Mouse (Mus musculus) regulatory T cell (primary cell): ENCODE results near the gene Ctrl.

Experiments
- in situ Hi-C: fragments of 300-600 bp; cut with MboI, MseI; formaldehyde crosslinking; loops from one replicate; pipeline ENCODE4 v1.15.1; 2025; ENCODE audit warnings: high pct_unique_total_duplicates

Gene Ctrl

DNA sequence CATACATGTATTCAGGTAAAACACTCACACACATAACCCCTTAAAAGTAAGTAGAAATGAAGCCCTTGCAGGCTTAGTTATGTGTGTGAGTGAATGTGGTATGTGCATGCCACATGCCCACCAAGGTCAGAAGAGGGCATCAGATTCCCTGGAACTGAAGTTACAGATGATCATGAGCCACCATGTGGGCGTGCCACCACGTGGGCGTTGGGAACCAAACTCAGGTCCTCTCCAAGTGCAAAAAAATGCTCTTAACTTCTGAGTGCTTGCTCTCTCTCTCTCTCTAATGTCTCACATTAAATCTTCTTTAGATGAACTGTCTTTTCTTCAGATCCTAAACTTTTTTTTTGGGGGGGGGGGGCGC is 4.6 kb upstream of the Ctrl start, which contains the start of gene Psmb10:
TSS of gene Psmb10 (minus strand) at position 139 of the 364 bp plus-strand sequence.
- in situ Hi-C loops = loop anchor here (10.0 kb wide), 1 partner anchor 53 kb away; the partner anchor contains the start of gene Edc4

DNA sequence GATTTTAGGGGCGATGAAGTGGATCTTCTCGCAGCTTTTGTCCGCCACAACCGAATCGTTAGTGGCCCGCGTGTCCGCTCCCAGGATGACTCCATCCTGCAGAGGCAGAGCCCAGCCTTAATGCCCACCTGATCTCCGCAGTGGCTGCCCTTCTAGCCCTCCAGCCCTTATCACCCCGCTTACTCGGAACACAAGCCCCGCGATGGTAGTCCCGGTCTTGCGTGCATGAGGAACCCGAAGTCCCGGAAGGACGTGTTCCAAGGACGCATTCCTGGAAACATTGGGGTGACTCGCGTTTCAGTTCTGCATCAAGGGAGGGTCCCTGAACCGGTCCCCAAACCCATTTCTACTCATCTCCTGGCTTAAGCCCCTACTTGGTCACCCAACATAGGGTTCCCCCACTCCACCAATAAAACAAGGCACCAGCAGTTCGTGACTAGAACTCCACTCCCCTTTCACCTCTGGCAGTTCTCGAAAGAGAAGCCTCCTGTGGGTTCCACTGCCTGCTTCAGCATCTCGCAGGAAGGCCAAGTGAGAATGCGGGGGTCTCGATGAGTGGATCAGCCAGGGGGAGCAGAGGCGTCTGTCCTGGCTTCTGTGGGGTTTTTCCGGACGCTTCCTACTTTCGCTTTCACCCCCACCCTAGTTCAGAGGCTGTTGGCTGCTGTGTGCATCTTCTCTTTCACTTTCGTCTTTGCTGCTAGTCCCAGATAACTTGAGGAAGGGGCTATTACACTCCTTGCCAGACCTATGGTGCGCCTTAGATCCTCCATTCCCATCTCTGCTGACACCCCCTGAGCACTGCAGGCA is 4.0 kb upstream of the Ctrl start:
- in situ Hi-C loops = loop anchor here (10.0 kb wide), 1 partner anchor 53 kb away; the partner anchor contains the start of gene Edc4

DNA sequence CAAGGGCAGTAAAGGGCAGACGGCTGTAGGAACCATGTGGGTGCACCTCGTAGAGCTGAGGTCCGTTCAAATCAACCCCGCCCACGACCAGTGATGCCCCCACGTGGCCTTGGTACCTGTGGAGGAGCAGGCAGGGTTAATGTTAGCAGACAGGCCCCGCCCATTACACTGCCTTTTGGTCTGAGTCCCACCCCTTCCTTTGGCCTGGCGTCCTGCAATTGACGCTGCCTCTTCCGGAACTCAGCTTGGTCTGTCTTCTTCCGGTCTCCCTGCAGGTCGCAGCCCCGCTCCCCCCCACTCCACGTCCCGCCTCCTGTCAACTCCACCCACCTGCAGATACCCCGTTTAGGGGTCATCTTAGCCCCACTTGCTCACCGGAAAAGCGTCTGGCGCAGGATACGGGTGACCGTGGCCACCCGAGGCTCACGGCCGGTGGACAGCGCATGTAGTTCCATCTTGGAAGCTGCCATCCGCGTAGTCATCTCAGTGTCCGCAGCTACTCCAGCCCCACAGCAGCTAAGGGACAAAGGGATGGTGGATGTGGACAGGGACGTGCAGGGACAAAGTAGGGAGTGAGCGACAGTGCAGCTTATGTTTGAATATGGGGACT is 3.3 kb upstream of the Ctrl start:
- in situ Hi-C loops = loop anchor here (10.0 kb wide), 1 partner anchor 52 kb away; the partner anchor contains the start of gene Edc4

DNA sequence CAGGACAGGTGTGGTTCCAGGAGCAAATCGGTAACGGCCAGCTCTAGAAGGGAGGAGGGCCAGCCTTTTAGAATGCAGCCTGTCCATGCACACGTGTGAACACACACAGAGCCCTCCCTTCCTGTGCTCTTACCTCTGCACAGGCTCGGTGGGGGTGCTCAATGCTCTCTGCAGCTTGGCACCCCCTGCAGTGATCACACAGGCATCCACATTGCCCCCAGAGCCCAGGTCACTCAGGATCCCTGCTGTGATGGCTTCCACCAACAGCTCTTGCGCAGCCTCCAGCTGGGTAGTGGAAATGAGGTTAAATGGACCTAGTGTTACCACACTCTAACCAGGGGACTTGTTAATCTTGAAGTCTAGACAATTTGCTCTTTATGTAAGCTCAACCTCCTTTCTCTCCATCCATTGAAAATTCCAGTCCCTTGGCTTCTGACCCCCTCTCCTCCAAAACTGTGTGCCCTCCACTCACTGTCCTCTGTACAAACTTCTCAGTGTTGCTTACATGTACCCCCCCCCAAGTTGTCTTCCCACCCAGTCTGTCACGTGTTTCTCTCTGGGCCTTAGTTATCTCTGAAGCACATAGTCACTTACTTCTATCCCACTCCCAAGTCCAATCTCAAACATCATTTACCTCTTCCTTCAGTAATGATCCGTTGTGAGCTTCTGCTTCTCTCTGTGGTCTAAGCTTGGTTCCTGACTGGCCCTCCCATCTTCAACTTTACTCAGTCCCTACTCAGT is 2.4 kb upstream of the Ctrl start:
- in situ Hi-C loops = loop anchor here (10.0 kb wide), 1 partner anchor 51 kb away; the partner anchor contains the start of gene Edc4

DNA sequence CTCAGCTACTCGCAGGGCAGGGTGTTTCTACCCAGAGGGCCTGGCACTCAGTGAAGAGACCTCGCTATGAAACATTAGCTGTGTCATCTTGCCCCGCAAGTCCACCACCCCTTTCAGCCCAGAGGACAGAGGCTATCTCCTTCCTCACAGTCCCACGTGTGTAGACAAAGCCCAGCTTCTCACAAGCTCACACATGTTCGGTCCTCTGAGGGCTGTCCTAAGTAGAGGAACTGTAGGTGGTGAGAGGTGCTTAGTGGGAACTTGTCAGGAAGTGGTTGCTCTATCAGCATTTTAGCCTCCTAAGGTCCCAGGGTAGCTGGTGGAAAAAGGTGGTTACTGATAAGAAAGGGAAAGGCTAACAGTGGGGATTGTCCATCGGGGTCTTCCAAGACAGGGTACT is 1.4 kb upstream of the Ctrl start:
- in situ Hi-C loops = loop anchor here (10.0 kb wide), 1 partner anchor 50 kb away; the partner anchor contains the start of gene Edc4

DNA sequence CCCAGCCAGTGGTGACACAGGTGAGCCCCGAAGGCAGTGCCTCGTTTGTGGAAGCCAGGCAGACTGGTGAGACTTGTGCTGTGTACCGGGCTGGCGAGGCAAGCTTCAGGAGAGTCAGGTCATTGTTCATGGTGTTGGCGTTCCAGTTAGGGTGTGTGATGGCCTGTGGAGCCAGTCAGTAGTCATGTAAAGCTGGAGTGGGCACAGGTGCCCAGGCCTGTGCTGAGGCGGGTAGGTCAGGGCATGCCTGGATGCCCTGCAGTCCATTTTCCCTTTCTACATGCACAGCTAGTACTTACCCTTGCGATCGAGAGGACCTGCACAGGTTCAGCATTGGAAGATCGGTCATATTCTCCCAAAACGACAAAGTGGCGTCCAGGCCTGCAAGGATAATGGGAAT is 1.1 kb downstream of the Ctrl start:
- in situ Hi-C loops = loop anchor here (10.0 kb wide), 1 partner anchor 48 kb away; the partner anchor contains the start of gene Edc4

DNA sequence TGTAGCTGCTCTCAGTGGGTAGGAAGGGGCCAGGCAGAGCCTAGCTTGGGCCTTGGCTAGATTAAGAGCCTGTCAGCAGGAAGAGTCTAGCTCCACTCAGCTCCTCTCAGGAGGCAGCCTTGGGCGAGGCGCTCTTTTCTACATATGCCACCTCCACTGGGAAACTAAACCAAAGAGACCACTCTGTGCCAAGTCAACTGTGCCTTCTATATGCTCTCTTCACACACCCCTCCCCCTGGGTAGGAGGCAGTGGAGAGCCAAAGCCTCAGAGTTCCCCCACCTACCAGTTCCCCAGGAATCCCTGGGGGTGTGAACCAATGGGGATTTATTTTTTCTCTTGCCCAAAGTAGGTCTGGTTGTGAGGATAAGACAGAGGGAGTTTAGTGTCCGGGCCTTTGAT is 2.4 kb downstream of the Ctrl start:
- in situ Hi-C loops = loop anchor here (10.0 kb wide), 1 partner anchor 46 kb away; the partner anchor contains the start of gene Edc4

DNA sequence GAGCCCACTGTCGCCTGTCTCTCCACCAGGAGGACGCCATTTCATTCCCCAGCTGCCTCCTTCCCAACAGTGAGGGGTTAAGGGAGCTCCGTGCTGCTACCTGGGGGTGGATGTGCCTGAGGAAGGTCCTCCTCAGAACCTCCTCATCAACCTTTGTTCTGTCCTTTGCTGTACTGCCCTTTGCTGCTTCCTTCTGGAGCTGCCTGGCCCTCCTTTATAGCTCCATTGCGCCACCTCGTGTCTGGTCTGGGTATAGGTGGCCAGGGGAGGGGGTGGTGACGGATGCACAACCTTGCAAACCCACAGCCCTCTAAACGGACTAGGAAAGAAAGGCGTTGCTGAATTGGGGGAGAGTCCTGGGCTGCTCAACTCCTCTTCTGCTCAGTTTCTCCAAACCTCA is 3.1 kb downstream of the Ctrl start:
- in situ Hi-C loops = loop anchor here (10.0 kb wide), 1 partner anchor 46 kb away; the partner anchor contains the start of gene Edc4

DNA sequence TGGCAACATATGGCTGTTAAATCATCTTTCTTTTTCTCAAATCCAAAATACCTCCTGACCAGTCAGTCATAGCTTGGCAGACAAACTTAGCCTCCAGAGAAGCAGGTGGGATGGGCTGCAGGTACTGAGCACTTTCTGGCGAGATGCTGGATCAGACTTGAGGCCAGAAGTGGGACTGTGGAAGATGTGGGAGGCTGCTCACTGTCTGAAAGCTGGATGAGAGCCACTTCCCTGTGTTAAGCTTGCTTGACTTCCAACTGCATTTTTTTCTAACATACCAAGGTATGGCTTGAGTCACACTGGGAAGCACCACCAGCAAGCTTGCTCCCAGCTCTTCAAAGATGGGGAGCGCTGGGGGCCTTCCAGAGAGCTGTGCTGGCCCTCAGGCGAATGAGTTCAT is 8.5 kb downstream of the Ctrl start:
- in situ Hi-C loops = loop anchor here (5.0 to 10.0 kb wide), 2 partner anchors 213 to 1460 kb away; no protein-coding TSS in a partner anchor

DNA sequence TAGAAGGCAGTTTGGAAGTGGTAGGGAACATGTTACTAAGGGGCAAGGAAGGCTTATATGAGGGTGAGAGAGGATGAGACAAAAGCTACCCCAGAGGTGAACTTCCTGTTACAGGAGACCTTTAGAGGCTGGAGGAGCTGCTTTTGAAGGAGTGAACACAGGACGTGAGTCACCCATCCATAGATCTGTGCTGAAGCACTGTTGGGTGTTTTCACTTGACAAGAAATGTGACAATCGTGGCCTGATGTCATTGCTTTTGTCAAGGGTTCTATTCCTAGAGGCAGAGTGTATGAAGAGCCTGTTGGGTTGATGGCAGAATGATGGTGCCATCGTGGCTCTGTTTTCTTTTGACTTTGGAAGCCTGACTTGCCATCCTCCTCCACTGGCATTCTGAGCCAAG is 14.3 kb downstream of the Ctrl start:
- in situ Hi-C loops = no loop called here

DNA sequence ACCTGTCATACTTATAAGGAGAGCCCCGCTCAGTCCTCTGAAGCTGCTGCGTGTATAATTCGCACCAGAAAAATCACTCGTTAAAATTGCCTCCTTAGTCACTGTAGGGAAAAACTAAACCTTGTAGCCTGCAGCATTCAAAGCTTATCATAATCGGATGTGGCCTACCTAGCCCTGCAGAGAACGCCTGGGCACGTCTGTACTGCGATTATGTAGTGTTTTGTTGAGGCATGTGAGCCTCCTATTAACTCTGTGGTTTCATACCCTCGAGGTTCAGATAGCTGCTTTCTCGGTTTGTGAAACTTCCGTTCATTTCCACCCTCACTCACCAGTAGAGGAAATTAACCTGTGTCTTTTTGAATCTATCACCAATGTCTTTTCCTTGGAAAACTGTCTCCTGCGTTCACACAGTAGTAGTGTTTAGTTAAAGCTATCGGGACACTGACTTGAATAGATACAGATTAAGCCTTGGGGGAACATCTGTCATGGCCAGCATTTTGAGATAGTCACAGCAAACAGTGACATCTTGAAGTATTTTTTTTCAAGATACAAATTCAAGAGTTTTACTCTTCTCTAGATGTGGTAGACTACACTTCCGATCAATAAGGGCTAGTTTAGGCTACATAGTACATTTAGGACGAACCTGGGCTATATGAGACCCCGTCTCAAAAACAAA is 32.6 kb downstream of the Ctrl start:
- in situ Hi-C loops = no loop called here

DNA sequence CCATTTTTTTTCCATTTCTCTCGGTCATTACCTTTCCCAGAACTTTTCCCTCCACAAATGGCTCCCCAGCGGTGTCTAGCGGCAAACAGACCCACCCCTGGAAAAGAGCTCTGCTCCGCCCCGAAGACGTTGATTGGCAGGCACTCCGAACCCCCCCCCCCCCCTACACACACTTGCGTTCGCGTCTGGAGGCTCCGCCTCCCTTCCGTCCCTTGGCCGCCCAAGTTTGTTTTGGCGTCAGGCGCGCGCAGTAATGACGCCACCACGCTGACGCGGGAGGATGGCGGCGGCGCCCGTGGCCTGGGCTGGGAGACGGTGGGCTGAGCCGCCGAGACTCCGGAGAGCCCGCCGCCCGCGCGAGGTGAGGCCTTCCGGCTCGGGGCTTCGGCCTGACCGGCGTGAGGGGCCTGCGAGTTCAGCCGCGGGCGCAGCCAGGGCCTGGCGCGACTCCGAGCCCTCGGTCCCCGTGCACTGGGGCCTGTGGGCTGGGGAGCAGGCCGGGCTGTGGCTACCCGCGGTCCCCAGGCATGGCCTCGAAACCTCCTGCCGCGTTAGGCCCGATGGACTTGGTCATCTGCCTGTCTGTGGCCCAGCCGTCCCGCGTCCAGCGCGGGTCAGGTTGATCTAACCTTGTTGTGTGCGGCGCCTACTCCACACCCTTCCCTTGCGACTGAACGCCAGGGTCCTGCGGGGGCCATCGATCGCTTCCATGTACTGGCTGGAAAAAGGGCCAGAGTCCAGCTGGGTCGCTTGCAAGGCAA is 33.3 kb downstream of the Ctrl start, which contains the start of gene Pskh1:
TSS of gene Pskh1 (plus strand) at position 262 of the 761 bp plus-strand sequence.
- in situ Hi-C loops = no loop called here

DNA sequence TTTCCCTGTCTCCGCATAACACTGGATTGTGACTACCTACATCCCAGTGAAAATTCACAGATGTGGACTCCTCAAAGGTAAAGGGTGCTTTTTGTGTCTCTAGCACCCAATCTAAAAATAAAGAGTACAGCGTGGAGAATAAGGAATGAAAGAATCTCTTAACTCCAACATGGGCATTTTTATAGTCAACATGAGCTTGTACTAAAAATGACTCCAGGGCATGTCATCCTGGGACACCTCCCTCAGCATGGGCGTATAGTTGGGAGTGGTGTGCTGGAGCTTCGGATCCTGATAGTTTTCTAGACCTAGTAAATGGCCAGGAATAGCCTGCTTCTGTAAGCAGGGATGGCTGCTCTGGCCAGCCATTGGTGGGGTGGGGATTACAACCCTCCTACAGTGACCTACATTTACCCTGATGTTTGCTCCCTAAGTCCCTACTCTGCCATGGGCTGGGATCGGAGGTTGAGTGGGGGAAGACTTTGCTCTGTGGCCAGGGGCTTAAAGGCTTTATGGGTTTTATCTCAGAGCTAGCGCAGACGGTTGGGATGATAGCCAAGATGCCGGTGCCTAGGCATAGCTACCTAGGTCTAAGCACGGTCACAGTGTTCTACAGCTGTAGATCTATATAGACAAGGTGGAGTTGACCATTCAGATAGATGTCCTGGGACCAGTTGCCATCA is 35.7 kb downstream of the Ctrl start:
- in situ Hi-C loops = no loop called here

DNA sequence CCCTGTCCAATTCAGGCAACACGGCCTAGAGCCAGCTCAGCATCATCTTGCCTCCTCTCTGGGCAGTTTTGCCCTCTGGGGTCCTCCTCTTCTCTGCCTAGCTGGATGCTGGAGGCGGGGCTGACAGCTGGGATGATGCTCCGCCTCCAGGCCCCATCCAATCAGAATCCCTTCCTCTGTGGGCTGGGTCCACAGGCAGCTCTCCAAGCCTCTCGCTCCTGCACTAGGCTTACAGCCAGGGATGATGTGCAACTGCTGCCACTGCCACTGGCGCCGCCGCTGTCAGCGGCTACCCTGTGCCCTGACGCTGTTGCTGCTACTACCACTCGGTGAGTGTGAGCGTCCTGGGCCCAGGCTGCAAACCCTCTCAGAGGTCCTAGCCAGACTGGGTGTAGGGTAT is 40.3 kb downstream of the Ctrl start, which contains the start of gene Nrn1l:
TSS of gene Nrn1l (plus strand) at position 229 of the 400 bp plus-strand sequence.
- in situ Hi-C loops = no loop called here

DNA sequence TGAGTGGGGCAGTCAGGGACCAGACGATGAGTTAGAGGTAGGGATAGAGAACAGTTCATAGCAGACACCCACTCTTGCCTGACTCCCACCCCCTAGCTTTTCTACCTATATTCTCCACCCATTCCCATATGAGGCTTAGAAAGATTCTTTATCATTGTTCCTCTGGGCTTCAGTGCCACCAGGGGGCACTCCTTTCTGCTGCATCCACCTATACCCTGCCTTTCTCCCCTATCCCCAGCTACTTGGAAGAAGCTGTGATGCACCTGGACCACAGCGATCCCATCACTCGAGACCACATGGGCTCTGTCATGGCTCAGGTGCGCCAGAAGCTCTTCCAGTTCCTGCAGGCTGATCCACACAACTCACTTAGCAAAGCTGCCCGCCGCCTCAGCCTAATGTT is 41.2 kb downstream of the Ctrl start:
- in situ Hi-C loops = no loop called here

DNA sequence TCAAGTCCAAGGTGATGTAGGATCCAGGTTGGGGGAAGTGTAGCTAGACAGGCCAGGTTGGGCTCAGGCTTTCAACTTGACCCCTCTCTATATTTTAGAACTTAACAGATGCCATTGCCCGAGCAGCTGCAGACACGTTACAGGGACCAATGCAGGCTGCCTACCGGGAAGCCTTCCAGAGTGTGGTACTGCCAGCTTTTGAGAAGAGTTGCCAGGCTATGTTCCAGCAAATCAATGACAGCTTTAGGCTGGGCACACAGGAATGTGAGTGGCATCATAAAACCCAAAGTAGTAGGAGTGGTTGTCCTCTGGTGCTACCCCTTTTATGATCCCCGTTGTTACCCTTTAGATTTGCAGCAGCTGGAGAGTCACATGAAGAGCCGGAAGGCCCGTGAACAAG is 42.8 kb downstream of the Ctrl start:
- in situ Hi-C loops = no loop called here

DNA sequence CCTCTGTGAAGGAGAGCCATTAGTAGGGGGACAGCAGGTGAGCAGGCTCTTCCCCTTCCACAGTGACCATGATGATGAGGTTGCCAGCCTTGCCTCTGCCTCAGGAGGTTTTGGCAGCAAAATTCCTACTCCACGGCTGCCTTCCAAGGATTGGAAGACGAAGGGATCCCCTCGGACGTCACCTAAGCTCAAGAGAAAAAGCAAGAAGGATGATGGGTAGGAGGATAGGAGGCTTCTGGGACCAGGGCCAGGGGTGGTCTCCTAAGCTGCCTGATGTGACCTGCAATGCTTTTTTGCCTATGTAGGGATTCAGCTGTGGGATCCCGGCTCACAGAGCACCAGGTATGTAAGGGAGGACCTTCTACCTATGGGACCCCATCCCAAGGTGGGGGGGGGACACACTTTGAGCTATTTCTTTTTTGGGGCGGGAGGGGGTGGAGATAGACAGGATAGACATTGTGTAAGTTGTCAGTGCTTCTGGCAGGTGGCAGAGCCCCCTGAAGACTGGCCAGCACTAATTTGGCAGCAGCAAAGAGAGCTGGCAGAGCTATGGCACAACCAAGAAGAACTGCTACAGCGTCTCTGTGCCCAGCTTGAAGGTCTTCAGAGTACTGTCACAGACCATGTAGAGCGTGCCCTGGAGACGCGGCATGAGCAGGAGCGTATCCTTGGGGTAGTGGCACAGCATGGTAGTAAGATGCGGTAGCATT is 43.8 kb downstream of the Ctrl start:
- in situ Hi-C loops = loop anchor here (10.0 kb wide), 1 partner anchor 45 kb away; the partner anchor contains the start of genes Ctrl and Psmb10
